Mouse (Mus musculus) mouse trophoblast stem cell (cell line): ENCODE measurements around the gene Ptpdc1.

Experiments used
- in situ Hi-C, 2 experiments: fragments of 300-500 bp; cut with MseI, MboI; formaldehyde crosslinking; loops; 2 replicates in 1 of 2; 3 replicates in 1 of 2; pipeline ENCODE4 v1.15.1; 2025

Ptpdc1 gene

GRCm38 (mm10) chr13:48655637-48656036 is 30.2 kb upstream of the Ptpdc1 start:
- in situ Hi-C loops: no loop called here

DNA sequence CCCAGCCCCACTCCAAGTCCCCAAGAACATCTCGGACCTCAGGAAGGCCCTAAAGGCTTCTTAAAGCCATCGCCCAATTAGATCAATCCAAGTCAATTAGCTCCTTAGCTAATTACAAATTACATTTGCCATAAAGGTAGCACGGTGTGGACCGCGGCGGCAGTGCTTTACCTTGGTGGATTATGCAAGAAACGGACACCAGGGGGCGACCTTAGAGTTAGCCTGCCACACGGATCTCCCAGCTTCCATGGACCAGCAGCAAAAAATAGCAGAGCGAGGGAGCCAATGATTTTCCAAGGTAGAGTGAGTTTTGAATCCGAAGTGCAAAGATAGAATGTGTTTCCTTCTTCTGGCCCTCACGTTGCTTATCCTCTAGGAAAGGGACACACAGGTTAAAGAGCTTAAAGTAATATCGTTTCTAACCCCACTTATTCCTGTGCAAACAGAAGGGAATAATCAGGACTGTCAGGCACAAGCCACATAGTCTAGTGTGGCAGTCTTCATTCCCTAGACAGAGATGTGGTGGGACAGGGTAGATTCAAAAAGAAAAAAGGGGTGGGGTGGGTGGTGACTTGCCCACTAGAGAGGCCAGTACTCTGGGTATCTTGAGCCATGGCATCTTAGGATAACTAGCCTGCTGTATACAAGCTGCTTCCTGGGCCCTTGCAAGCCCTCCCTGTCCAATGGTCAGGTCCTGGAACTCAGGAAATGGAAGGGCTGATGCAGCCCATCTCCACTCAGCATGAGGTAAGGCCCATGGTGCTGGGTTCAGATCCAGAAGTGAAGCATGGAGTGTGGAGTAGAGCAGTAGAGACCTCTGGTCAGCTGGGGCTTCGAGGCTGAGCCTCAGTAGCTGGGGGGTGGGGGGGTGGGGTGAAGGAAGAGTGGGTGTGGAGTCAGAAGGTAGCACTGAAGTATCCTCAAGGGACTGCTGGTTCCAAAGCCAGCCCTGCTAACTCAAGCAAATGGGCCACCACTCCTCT is 28.6 kb upstream of the Ptpdc1 start:
- in situ Hi-C loops: loop anchor here (5.0 kb wide), 2 partner anchors 78 to 148 kb away; no protein-coding TSS in a partner anchor

DNA sequence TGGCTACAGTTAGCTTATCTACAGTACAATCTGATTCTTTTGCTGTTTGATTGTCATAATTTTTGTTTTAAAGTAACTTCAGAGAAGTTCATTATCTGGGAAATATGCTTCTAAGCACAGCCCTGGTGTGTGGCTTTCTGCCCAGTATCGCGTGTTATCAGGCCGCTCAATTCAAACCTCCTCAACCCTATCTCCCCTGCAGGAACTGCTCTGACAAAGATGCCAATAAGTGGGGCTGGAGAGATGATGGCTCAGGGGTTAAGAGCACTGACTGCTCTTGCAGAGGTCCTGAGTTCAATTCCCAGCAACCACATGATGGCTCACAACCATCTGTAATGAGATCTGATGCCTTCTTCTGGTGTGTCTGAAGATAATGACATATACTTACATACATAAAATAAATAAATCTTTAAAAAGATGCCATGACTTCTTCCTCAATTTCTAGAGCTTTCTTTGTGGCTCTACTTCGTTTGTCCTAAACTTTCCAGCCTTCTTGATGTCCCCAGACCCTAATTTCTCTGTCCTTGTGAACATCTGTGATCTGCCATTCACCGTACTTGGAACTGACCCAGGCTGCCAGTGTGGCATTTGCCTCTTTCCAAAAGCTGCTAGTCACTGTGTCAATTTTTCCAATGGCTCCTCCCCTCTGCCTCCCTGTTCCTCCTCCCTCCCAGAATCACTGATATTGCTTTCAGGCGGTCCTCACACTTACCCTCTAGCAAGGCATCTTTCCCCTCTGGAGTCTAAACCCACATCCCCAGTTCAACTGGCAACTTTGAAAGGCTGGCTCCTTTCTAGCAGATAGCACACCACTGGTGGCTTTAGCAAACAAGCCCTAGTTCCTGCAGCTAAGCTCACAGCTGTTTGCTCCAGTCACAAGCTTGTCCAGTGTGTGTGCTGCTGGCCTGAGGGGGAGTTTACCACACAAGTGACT is 25.9 kb upstream of the Ptpdc1 start:
- in situ Hi-C loops: loop anchor here (5.0 kb wide), 2 partner anchors 81 to 151 kb away; no protein-coding TSS in a partner anchor

- in situ Hi-C loops: loop anchor here (5.0 kb wide), 2 partner anchors 82 to 152 kb away; no protein-coding TSS in a partner anchor
Observed at GRCm38 (mm10) chr13:48650615-48651014, 25.2 kb upstream of the Ptpdc1 start.

- in situ Hi-C loops: no loop called here
Observed at GRCm38 (mm10) chr13:48646696-48647095, 21.2 kb upstream of the Ptpdc1 start.

DNA sequence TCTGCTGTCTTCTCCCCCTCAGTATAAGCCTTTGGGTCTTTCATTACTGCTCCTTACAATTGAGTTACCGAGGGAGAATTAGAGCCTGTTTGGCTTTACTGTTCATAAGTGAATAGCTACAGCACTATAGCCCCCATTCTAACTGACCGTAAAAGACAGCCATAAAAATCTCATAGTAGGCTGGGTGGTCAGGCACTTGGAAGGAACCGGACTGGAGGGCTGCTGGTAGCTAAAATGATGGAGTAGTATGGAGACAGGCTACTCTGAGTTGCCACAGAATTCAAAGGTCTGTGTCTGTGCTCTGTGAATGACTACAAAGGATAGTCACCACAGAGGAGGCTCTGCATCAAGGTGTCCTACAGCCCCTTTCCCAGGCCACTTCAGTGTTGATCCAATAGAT is 18.5 kb upstream of the Ptpdc1 start:
- in situ Hi-C loops: loop anchor here (5.0 kb wide), 1 partner anchor 117 kb away; no protein-coding TSS in a partner anchor

DNA sequence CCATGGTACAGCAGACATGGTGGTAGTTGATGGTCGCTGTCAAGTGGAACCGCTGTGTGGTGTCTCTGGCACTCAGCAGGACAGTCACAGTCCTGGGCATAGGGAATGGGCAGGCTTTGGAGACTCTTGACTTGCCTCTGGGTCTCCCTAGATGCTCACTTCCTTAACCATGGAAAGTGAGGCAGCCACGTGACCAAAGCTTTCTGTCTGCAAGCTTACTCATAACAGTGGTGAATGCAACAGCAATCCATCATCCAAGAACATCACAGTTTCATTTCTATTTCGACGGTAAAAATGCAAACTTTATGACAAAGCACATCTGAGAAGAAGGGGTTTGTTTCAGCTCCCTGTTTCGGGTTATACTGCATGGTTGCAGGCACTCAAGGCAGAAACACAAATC is 17.6 kb upstream of the Ptpdc1 start:
- in situ Hi-C loops: loop anchor here (5.0 kb wide), 1 partner anchor 116 kb away; no protein-coding TSS in a partner anchor

- in situ Hi-C loops: no loop called here
Observed at GRCm38 (mm10) chr13:48639570-48639969, 14.1 kb upstream of the Ptpdc1 start.

- in situ Hi-C loops: no loop called here
Observed at GRCm38 (mm10) chr13:48637706-48638105, 12.2 kb upstream of the Ptpdc1 start.

DNA sequence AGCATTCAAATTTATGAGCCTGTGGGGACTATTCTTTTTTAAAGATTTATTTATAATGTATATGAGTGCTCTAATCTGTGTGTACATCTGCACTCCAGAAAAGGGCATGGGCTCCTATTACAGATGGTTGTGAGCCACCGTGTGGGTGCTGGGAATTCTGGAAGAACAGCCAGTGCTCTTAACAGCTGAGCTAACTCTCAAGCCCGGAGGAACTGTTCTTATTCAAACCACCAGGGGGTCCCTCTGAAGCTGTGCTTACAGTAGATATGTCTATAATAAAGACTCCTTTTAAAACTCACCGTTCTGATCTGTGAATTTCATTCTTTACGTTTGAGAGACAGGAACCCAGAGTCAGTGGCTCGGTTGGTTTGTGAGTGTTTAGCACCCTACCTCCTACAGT is 6.2 kb upstream of the Ptpdc1 start:
- in situ Hi-C loops: no loop called here

DNA sequence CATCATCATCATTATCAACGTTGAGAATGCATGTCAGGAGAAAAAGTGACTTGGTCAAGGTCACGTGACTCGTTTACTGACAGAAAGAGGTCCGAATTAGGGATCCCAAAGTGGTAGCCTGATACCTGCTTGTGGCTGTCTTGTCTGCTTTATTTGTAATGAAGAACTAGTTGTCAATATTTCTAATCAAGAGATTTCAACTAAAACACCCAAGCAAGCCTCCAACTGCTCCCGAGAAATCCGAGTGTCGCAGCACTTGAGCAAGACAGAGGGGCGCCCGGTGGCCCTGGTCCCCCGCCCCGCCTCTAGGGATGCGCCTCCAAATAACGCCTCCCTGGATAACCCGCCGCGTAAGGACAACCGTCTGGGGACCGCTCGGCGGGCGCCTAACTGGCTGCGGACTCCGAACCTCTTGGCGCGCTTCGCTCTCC is 481 bp downstream of the Ptpdc1 start:
- in situ Hi-C loops: no loop called here

GRCm38 (mm10) chr13:48618890-48619289 is 6.6 kb downstream of the Ptpdc1 start:
- in situ Hi-C loops: no loop called here

DNA sequence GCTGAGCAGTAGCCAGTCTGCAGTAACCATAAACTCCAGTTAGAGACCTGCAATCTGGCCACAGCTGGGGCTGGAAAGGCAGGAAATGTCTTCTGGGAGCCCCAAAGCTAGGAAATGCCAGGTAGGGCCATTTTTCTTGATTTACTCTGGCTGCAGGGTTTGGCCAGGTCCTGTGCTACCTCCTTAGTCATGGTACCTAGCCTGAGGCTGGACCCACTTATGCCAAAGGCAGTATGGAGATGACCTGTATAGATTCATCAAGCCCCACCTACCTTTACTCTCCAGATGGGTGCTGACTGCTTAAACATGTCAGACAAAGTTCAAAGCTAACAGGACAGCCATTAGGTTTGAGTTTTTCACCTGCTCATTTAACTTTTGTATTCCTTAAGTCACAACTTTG is 7.7 kb downstream of the Ptpdc1 start:
- in situ Hi-C loops: no loop called here

- in situ Hi-C loops: no loop called here
Observed at GRCm38 (mm10) chr13:48614525-48614924, 10.9 kb downstream of the Ptpdc1 start.

DNA sequence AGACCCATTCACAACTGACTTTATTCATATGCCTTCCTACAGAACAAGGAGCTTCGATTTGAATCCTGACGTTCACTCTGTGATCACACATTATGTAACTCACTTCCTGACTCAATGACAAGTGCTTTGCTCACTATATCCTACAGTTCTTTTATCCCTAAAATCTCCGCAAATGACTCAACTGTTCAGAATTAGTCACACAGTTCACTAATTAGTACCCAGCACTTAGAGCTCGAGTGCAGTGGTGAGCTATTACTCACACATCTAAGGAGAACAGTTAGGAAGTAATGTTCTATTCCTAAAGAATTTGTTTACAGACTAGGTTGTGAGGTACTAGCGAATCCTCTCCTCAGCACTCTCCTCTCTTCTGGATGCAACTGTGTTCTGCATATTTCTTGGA is 16.4 kb downstream of the Ptpdc1 start:
- in situ Hi-C loops: no loop called here

DNA sequence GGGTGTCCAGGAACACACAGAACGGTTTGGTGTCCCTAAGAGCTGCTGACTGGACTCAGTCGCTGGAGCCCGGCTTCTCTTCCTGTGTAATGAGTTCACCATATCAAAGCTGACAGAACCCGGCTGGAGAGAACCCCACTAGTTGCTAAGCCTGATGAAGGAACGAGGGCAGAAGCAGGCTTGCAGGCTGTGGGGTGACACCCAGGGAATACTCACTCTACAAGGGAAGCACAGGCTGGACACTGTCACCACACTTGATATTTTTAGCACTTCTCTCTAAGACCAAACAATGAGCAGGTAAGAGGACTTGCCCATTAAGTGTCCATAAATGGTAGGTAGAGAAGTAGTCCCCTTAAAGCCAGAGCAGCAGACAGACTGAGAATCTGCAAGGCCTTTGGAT is 20.9 kb downstream of the Ptpdc1 start:
- in situ Hi-C loops: no loop called here

DNA sequence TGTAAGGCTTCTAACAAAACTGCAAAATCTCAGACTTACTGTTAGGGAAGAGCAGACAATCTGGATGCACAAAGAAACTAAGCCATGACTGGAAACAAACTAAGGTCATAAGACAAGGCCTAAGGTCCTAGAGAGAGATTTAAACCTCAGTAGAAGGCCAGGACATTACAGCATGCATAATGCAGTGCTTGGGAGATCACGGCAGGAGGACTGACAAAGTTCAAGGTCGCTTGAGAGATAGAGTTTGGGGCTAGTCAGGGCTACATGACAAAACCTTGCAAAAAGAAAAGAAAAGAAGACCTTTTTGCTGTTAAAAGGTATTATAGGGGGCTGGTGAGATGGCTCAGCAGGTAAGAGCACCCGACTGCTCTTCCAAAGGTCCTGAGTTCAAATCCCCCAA is 22.2 kb downstream of the Ptpdc1 start:
- in situ Hi-C loops: no loop called here

GRCm38 (mm10) chr13:48594605-48595004 is 30.9 kb downstream of the Ptpdc1 start:
- in situ Hi-C loops: no loop called here

DNA sequence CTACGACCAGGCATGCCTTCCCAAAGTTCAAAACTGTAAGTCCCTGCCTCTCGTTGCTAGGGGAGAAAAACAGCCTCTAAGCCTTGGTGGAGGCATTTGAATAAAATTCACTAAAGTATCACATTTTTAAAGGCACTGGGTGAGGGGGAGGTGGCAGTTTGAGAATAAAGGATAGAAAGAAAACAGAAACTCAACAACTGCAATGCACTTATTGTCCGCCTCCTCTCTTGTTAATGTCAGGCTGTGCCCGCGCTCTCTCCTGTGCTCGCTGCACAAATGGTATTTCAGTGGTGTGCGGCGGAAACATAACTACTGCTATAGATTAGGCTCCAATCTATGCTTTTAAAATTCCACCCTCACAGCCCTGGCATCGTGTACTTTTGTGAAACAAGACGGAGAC is 31.4 kb downstream of the Ptpdc1 start:
- in situ Hi-C loops: no loop called here

DNA sequence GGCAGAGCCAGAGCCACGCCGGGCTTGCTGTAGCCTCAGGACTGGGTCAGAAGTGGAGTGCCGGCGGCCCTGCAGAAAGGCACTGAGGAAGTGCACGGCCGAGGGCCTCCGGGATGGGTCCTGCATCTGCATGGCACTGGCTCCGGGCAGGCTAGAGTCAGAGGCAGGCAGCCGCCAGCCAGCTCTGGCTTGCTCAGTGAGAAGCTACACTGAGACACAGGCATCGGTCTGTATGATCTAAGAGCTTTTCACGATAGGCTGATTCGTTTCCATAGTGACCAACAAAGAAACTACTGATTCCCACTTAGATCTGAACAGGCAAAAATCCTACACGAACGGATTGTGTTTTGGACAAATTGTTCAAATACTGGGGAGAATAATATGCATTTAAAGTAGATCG is 32.3 kb downstream of the Ptpdc1 start:
- in situ Hi-C loops: no loop called here

DNA sequence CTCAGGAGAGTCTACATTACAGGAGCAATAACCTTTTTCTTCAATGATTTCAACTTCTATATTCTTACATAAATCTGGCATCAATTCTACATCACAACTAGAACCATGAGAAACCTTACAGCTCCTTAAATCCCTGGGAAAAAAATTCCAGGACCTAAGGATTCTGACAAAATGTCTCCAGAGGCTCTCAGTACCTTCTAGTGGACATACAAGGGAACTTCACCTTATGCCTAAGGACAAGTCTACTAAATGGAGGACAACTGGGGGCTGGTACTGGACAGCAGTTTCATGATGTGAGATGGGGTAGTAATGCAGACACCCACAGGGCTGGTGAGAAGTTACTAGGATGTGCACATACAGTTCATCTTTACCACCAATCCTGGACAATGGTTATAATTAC is 34.7 kb downstream of the Ptpdc1 start:
- in situ Hi-C loops: no loop called here

- in situ Hi-C loops: no loop called here
Observed at GRCm38 (mm10) chr13:48587354-48587753, 38.1 kb downstream of the Ptpdc1 start.
